Mouse (Mus musculus): ENCODE results near the gene Agap2.

DNA sequence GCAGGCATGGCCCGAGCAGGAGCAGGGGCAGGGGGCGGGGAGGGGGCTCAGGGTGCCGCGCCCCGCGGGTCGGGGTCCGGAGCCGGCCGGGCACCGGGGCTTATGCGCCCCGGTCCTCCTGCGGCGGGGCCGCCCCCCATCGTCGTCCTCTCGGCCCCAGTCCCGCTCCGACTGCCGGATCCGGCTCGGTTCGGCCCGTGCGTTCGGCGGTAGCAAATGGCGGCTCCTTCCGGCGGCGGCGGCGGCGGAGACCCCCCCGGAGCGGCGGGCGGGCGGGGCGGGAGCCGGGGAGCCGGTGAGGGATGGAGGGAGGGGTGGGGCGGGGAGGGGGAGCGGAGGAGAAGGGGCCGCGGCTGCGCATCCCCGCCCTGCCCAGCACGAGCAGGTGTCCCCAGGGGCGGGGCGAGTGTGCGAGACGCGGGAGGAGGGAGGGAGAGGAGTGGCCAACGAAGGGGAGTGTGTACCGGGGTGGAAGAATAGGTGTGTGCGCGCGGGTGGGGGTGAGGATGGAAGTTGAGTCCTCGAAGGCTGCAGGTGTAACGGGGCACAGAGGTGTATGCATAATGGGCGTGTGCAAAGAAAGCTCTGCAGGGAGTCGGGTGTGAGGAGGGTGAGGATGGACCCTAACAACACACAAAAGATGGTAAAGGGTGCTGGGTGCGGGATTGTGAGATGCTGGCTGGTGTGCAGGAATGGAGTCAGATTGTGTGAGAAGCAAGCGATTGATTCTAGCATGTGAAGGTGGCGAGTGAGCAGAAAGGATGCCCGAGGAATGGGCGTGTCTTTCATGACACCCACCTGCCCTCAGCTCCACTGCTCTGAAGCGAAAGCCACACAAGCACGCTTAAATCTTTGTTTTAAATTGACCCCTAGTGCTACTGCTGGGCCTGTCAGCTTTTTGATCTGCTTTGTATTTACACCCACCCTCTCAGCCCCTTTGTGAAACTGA, 14.8 kb upstream of the Agap2 start, which contains the start of gene March9:
- no peak for TF ChIP-seq CTCF (IDR thresholded peaks at IDR 0.05; ENCODE audit: borderline replicate concordance, insufficient read depth, low read length)
- TF ChIP-seq POLR2A (IDR thresholded peaks at IDR 0.05; ENCODE audit: low read depth, low read length), result no peak

Measured in embryonic fibroblast, embryonic 13.5 days (primary cell).